Mouse (Mus musculus): ENCODE results near the gene Wfdc15a.

Gene Wfdc15a

DNA sequence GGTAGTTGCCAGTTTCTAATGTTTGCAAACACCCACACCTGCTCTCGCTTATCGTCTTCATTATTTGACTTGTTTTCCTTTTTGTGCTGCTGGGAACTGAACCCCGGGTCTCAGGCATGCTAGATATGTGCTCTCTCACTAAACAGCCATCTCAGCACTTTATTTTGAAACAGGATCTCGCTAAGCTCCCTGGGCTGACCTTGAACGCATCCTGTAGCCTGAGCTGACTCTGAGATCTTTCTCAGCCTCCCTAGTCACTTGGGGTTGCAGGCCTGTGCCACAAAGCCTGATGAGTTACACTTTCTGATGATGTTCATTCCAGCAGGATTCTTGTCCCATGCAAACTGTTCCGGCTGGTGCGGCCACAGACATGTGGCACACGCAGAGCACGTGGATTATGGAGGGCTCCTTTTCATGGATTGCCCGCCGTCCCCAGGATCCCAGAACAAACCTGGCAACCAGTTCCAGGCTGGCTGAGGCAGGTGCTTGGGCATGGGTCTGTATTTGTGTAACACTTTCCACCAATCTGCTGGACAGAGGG is 38.3 kb downstream of the Wfdc15a start:
- no peaks in the 10 kb centered on the region for H3K27me3 ChIP-seq (ENCODE audit: control insufficient read depth, insufficient read depth, low read length, poor library complexity, severe bottlenecking)
- no peaks in the 10 kb centered on the region for H3K36me3 ChIP-seq (ENCODE audit: control insufficient read depth, insufficient read depth, low read length, poor library complexity, severe bottlenecking)
- no peak for DNase-seq (ENCODE audit: low read depth, low spot score)

DNA sequence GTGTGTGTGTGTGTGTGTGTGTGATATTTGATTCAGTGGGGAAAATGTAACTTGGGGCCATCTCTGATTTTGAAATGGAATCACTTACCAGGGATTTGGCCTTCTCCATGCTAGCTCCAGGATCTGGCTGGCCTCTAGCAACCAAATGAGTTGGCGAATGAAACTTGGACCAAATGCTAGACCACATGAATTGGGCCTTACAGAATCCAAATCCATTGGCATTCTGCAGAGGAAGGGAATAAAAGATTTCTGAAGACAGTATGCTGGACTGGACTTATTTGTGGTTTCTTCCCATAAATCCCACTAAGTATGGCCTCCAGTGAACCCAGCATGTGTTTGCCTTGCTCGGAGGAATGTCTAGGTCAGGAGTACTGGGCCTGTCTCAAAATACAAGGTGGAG is 41.1 kb downstream of the Wfdc15a start:
- Histone ChIP-seq H3K27me3 (ENCODE audit: control insufficient read depth, insufficient read depth, low read length, poor library complexity, severe bottlenecking) (no peaks in the 10 kb centered on the region), H3K36me3 (ENCODE audit: control insufficient read depth, insufficient read depth, low read length, poor library complexity, severe bottlenecking) (peaks cover 4% of the 10 kb centered on the region; the same call in 1 of the 2 replicates)
- no peak for DNase-seq (ENCODE audit: low read depth, low spot score)

DNA sequence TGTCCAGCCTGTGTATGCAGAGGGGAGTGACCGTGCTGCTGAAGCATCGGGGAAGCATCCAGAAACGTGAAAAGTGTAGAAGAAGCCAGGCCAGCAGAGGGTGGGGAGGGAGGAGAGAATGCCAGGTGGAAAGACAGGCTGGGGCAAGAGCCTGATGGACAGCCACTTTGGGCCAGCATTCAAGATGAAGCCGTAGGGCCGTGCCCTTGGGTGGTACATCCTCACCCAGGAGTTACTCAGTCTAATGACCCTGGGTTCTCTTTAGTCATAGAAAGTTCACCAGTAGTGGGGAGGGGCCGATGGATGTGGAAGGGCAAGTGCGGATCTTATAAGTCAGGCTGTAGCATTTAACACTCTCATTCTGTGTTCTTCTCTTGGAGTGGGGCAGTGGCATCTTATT is 43.8 kb downstream of the Wfdc15a start:
- no peak for DNase-seq (ENCODE audit: low read depth, low spot score)
- H3K36me3 ChIP-seq (ENCODE audit: control insufficient read depth, insufficient read depth, low read length, poor library complexity, severe bottlenecking), result peaks cover 11% of the 10 kb centered on the region

GRCm38 (mm10) chr2:164154007-164154406 is 45.9 kb downstream of the Wfdc15a start:
- Histone ChIP-seq H3K27me3 (ENCODE audit: control insufficient read depth, insufficient read depth, low read length, poor library complexity, severe bottlenecking) (no peaks in the 10 kb centered on the region), H3K36me3 (ENCODE audit: control insufficient read depth, insufficient read depth, low read length, poor library complexity, severe bottlenecking) (peaks cover 11% of the 10 kb centered on the region)
- DNase-seq (ENCODE audit: low read depth, low spot score), result no peak

More for the DNA sequence above, 43.8 kb downstream of the Wfdc15a start:
- no peaks in the 10 kb centered on the region for H3K27me3 ChIP-seq (ENCODE audit: control insufficient read depth, insufficient read depth, low read length, poor library complexity, severe bottlenecking)

GRCm38 (mm10) chr2:164152341-164152740 is 47.6 kb downstream of the Wfdc15a start:
- DNase-seq (ENCODE audit: low read depth, low spot score), result no peak
- Histone ChIP-seq H3K36me3 (ENCODE audit: control insufficient read depth, insufficient read depth, low read length, poor library complexity, severe bottlenecking) (peaks cover 11% of the 10 kb centered on the region), H3K27me3 (ENCODE audit: control insufficient read depth, insufficient read depth, low read length, poor library complexity, severe bottlenecking) (no peaks in the 10 kb centered on the region)

DNA sequence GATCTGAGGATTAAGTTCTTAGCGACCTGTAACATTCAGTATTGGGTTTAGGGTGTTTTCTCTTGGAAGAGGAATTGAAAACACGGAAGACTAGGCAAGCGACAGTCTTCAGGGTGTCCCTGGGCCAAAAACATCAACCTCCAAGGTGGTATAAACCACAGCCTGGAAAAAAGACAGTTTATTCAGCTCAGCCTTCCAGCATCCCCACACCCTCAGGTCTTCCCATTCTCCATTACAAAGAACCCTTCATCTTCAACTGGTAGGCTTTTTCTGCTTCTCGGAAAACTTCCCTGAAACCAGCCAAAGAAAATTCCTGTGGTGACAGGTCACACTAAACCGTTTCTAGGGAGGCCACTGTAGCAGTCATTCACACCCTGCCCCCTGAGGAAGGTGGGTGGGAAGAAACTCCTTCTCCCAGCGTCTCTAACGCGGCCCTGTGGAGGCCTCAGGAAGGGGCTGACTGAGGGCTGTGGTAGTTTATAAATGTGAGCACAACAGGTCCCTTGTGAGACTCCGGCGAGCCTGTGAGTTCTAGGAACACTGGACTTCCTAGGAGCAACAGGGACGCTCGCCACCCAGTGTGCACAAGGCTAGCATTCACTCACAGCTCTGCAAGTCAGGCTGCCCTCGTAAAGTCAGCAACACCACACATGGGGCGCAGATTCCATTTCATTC is 49.7 kb downstream of the Wfdc15a start:
- no peak for DNase-seq (ENCODE audit: low read depth, low spot score)
- Histone ChIP-seq H3K36me3 (ENCODE audit: control insufficient read depth, insufficient read depth, low read length, poor library complexity, severe bottlenecking) (peaks cover 9% of the 10 kb centered on the region), H3K27me3 (ENCODE audit: control insufficient read depth, insufficient read depth, low read length, poor library complexity, severe bottlenecking) (no peaks in the 10 kb centered on the region)

All from splenic B cell, adult 2 months (primary cell).